Mouse (Mus musculus): Measurements from ENCODE around the gene Slc38a1. TPM values are rescaled to one million over a fixed set of nuclear protein-coding genes. Genes with fewer than 3 reads are reported as not detected.

The Slc38a1 gene
- total RNA-seq (2012; rRNA removed) (not detected in 2 replicates), polyA plus RNA-seq (2012; ENCODE audit: insufficient read depth in 1 of 2, insufficient read length in 2 of 2, low read depth in 1 of 2, low replicate concordance in 2 of 2, missing spikeins in 1 of 2) (under 1 TPM in 1 of 2 experiments, not detected in 1; 0.03 TPM)

DNA sequence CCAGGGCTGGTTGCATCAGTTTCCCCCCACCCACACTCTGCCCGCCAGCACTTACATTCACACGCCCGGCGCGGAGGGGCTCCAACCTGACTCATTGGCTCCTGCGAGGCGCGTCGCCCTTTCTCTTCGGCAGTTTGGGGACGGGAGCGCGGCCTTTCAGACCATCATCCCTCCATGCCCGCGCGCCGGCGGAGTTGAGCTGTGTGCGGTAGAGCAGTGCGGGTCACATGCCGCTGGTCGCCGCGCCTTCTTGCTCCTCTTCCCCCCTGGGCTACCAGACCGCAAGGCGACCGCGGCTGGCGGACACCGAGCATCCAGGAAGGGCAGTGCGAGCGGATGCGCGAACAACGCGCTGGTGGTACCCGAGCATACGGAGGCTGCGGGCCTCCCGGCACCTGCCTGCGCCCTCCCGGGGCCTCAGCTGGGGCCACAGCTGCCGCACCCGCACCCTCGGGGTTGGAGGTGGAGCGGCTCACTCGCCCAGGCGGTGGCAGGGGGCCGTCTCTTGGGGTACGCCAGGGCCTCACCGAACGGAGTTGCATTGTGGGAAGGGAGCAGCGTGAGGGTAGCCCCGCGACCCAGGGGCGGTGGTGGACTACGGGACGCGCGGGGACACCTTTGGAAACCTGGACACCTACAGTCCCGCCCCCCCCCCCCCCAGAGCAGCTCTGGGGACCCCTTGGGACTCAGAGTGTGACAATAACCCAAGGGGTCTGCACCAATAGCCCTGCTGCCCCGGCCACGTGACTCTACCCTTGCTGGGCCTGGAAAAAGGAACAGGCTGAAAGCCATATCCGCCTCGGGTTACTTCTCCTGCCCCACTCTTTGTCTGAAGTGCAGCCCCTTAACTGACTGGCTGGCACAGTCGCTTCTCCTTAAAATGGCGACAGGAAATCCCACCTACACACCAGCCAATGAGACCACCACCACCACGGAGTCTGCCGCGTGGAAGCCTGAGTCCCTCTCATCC is at the start of gene Slc38a1:
Gene Slc38a1, minus strand, starts transcription at position 478 of the 970 bp plus-strand sequence.
- TF ChIP-seq GATA1 (IDR thresholded peaks at IDR 0.05; ENCODE audit: low read depth, low read length) = no peak
- TF ChIP-seq ETS1 (IDR thresholded peaks at IDR 0.05; ENCODE audit: low read depth, low read length) = no peak
- no peak for TF ChIP-seq CHD1 (IDR thresholded peaks at IDR 0.05; ENCODE audit: low read depth, low read length)
- TF ChIP-seq EP300 (IDR thresholded peaks at IDR 0.05; ENCODE audit: low read depth in 1 of 2, low read length in 2 of 2) = no peak
- DNase-seq (ENCODE audit: low read depth, low spot score) = no peak

DNA sequence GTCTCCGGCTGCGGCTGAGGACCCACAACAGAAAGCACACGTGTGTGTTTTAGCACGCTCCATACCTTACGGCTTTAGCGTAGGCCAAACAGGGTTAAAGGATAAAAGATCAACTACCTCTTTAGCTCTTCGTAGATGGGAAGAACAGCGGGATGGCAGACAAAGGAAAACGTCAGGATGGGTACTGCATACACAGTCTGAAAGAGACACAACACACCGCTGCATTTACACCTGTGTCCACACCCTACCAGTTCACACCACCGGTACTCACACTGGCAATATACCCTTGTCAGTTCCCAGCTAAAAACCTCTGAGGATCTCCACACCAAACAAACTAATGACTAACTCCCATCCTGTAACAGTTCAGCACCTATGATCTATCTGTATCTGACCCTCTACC is 49.7 kb upstream of the Slc38a1 start:
- H3K36me3 ChIP-seq (ENCODE audit: control insufficient read depth in 1 of 2, insufficient read depth in 2 of 2, low read length in 2 of 2) = peaks cover 83 to 94% of the 10 kb centered on the region in 2 experiments
- TF ChIP-seq POLR2A (IDR thresholded peaks at IDR 0.05; ENCODE audit: control insufficient read depth in 1 of 2, insufficient read depth in 1 of 2, low read depth in 1 of 2, low read length in 2 of 2, poor library complexity in 1 of 2) = 0 out of 4 replicates have a peak, but pooled peaks of 1 of the 2 experiments have one; percentile 44
- TF ChIP-seq TBP (IDR thresholded peaks at IDR 0.05; ENCODE audit: low read depth, low read length) = no peak
- peak; percentile 6; the same call in 1 of the 2 replicates for TF ChIP-seq MAFK (IDR thresholded peaks at IDR 0.05; ENCODE audit: borderline replicate concordance, low read depth, low read length)
- no peak for TF ChIP-seq UBTF (IDR thresholded peaks at IDR 0.05; ENCODE audit: borderline replicate concordance, insufficient read depth, low read depth, low read length)
- no peak for TF ChIP-seq USF1 (IDR thresholded peaks at IDR 0.05; ENCODE audit: low read depth, low read length)
- 0 out of 2 replicates have a peak, but pooled peaks have one; percentile 22 for TF ChIP-seq POLR2AphosphoS5 (IDR thresholded peaks at IDR 0.05; ENCODE audit: borderline replicate concordance, low read depth, low read length)
- no peak for TF ChIP-seq TCF12 (IDR thresholded peaks at IDR 0.05; ENCODE audit: low read depth, low read length)
- TF ChIP-seq POLR2AphosphoS2 (IDR thresholded peaks at IDR 0.05; ENCODE audit: low read length) = peak; percentile 14; the same call in 1 of the 2 replicates
- no peak for TF ChIP-seq MAZ (IDR thresholded peaks at IDR 0.05; ENCODE audit: low read depth, low read length)
- TF ChIP-seq ZKSCAN1 (IDR thresholded peaks at IDR 0.05; ENCODE audit: low read depth, low read length) = no peak
- H3K9me3 ChIP-seq (replicated peaks; ENCODE audit: insufficient read depth, low read length) = no peaks in the 10 kb centered on the region
- no peaks in the 10 kb centered on the region for H3K27me3 ChIP-seq (ENCODE audit: control insufficient read depth in 1 of 2, insufficient read depth in 2 of 2, low read length in 2 of 2)
- no peak overlapping the region for H3K27ac ChIP-seq (ENCODE audit: control insufficient read depth, low read depth, low read length)
- DNase-seq (ENCODE audit: low read depth, low spot score) = no peak
- H3K9ac ChIP-seq (ENCODE audit: control insufficient read depth, low read depth, low read length, poor library complexity, severe bottlenecking) = no peak overlapping the region
- peaks cover 47% of the 10 kb centered on the region for H3K79me2 ChIP-seq (ENCODE audit: control insufficient read depth, insufficient read depth, low read length, poor library complexity)
- peaks cover 8 to 37% of the 10 kb centered on the region in 2 experiments; a peak in 3 of 4 replicates for H3K4me1 ChIP-seq (ENCODE audit: control insufficient read depth in 1 of 2, insufficient read depth in 2 of 2, low read length in 2 of 2)
- H3K4me3 ChIP-seq (ENCODE audit: control insufficient read depth in 1 of 2, insufficient read depth in 1 of 2, low read depth in 2 of 2, low read length in 2 of 2) = no peak overlapping the region

More for the DNA sequence above, at the start of gene Slc38a1:
- H3K27me3 ChIP-seq (ENCODE audit: control insufficient read depth in 1 of 2, insufficient read depth in 2 of 2, low read length in 2 of 2) = peaks cover 0 to 3% of the 10 kb centered on the region in 2 experiments; a peak in 1 of 4 replicates
- no peaks in the 10 kb centered on the region for H3K9me3 ChIP-seq (replicated peaks; ENCODE audit: insufficient read depth, low read length)
- H3K27ac ChIP-seq (ENCODE audit: control insufficient read depth, low read depth, low read length) = no peak within 1 kb of the TSS
- H3K9ac ChIP-seq (ENCODE audit: control insufficient read depth, low read depth, low read length, poor library complexity, severe bottlenecking) = no peak within 1 kb of the TSS
- H3K4me1 ChIP-seq (ENCODE audit: control insufficient read depth in 1 of 2, insufficient read depth in 2 of 2, low read length in 2 of 2) = no peaks in the 10 kb centered on the region
- H3K4me3 ChIP-seq (ENCODE audit: control insufficient read depth in 1 of 2, insufficient read depth in 1 of 2, low read depth in 2 of 2, low read length in 2 of 2) = no peak within 1 kb of the TSS
- H3K36me3 ChIP-seq (ENCODE audit: control insufficient read depth in 1 of 2, insufficient read depth in 2 of 2, low read length in 2 of 2) = no peaks in the 10 kb centered on the region
- no peaks in the 10 kb centered on the region for H3K79me2 ChIP-seq (ENCODE audit: control insufficient read depth, insufficient read depth, low read length, poor library complexity)

All from MEL (cell line).